Mouse (Mus musculus) intestine, embryonic 16.5 days (tissue): ENCODE data around the gene Sp3. TPM values are rescaled to one million over a fixed set of nuclear protein-coding genes. Genes with fewer than 3 reads are reported as not detected.

Experiments used
- ATAC-seq: fragments of 200-750 bp; cut with Nextera tagmentation; 2 replicates; pipeline ENCODE4 v1.8.0; 2017; ENCODE audit warnings: moderate TSS enrichment, moderate library complexity
- H3K27ac ChIP-seq: fragments of 300-500 bp; sonication (generic); 2 replicates; pipeline ENCODE4 v1.5.1; 2014; ENCODE audit warnings: mild to moderate bottlenecking, low read length
- H3K27me3 ChIP-seq: fragments of 300-500 bp; sonication (generic); replicated peaks from 2 replicates; pipeline ENCODE4 v1.6.1; 2014; ENCODE audit warnings: low read length, control low read depth, mixed read lengths; ENCODE audit not compliant: control insufficient read depth, insufficient read depth
- H3K36me3 ChIP-seq: fragments of 300-500 bp; sonication (generic); 2 replicates; pipeline ENCODE4 v1.6.1; 2014; ENCODE audit warnings: low read length, control low read depth; ENCODE audit not compliant: control insufficient read depth, insufficient read depth
- H3K4me1 ChIP-seq: fragments of 300-500 bp; sonication (generic); 2 replicates; pipeline ENCODE4 v1.6.1; 2014; ENCODE audit warnings: low read length, control low read depth, mixed read lengths; ENCODE audit not compliant: control insufficient read depth, insufficient read depth
- H3K4me2 ChIP-seq: fragments of 300-500 bp; sonication (generic); 2 replicates; pipeline ENCODE4 v1.6.1; 2014; ENCODE audit warnings: low read depth, low read length, control low read depth
- H3K4me3 ChIP-seq: fragments of 300-500 bp; sonication (generic); 2 replicates; pipeline ENCODE4 v1.5.1; 2014; ENCODE audit warnings: mild to moderate bottlenecking, low read length
- H3K9ac ChIP-seq: fragments of 300-500 bp; sonication (generic); 2 replicates; pipeline ENCODE4 v1.6.1; 2014; ENCODE audit warnings: low read depth, low read length
- H3K9me3 ChIP-seq: fragments of 300-500 bp; sonication (generic); 2 replicates; pipeline ENCODE4 v1.6.1; 2016; ENCODE audit warnings: low read length, control low read depth; ENCODE audit not compliant: control insufficient read depth
- WGBS: fragments of 180-500 bp; shearing (Covaris S2); extraction: QIAGEN DNeasy Blood & Tissue Kit; methylation state at CpG from one replicate; pipeline ENCODE4 v1.1.7; 2014; 5-methylcytosine and 5-hydroxymethylcytosine counted together
- polyA plus RNA-seq: library from polyadenylated mRNA; unstranded; fragments of >200 nt; fragmentation: Nextera tagmentation; extraction: Ambion mirVana; gene quantifications from 2 replicates; pipeline ENCODE4 v1.2.1, GENCODE M21; 2015

Sp3 gene
- polyA plus RNA-seq, 1 experiment from 2014 or later = 33.3 TPM

- no peak for ATAC-seq
- Histone ChIP-seq H3K27ac (no peak overlapping the region), H3K9ac (no peak overlapping the region), H3K4me1 (no peaks in the 10 kb centered on the region; the same call in 1 of the 2 replicates), H3K4me2 (no peak overlapping the region), H3K4me3 (no peak overlapping the region), H3K9me3 (no peaks in the 10 kb centered on the region), H3K27me3 (no peaks in the 10 kb centered on the region), H3K36me3 (peaks cover 9% of the 10 kb centered on the region; the same call in 1 of the 2 replicates)
- WGBS = 91% methylated on average over 4 of the region's 4 CpGs
Observed at GRCm38 (mm10) chr2:72970302-72970701, 9.9 kb downstream of the Sp3 start.

- no peak for ATAC-seq
- 94% methylated on average over 1 of the region's 1 CpGs for WGBS
- peaks cover 9% of the 10 kb centered on the region; the same call in 1 of the 2 replicates for H3K36me3 ChIP-seq
Observed at GRCm38 (mm10) chr2:72968536-72968935, 11.7 kb downstream of the Sp3 start.

GRCm38 (mm10) chr2:72965450-72965849, 14.8 kb downstream of the Sp3 start:
- no peak for ATAC-seq
- Histone ChIP-seq H3K9me3 (no peaks in the 10 kb centered on the region), H3K4me3 (no peak overlapping the region), H3K4me2 (no peak overlapping the region), H3K9ac (no peak overlapping the region), H3K27me3 (no peaks in the 10 kb centered on the region), H3K27ac (no peak overlapping the region), H3K36me3 (peaks cover 2% of the 10 kb centered on the region; the same call in 1 of the 2 replicates), H3K4me1 (no peaks in the 10 kb centered on the region)
- 89% methylated on average over 2 of the region's 2 CpGs for whole genome bisulfite sequencing

More at GRCm38 (mm10) chr2:72968536-72968935, 11.7 kb downstream of the Sp3 start:
- no peak overlapping the region for H3K27ac ChIP-seq
- no peaks in the 10 kb centered on the region for H3K9me3 ChIP-seq
- H3K27me3 ChIP-seq = no peaks in the 10 kb centered on the region
- H3K4me1 ChIP-seq = no peaks in the 10 kb centered on the region
- no peak overlapping the region for H3K4me2 ChIP-seq
- no peak overlapping the region for H3K9ac ChIP-seq
- H3K4me3 ChIP-seq = no peak overlapping the region

- H3K4me2 ChIP-seq = no peak overlapping the region
- no peak overlapping the region for H3K27ac ChIP-seq
- 97% methylated on average over 3 of the region's 3 CpGs for WGBS
- no peaks in the 10 kb centered on the region for H3K27me3 ChIP-seq
- no peaks in the 10 kb centered on the region for H3K4me1 ChIP-seq
- H3K4me3 ChIP-seq = no peak overlapping the region
- 0 out of 2 replicates have a peak, but pooled peaks cover 2% of the 10 kb centered on the region for H3K36me3 ChIP-seq
- no peak overlapping the region for H3K9ac ChIP-seq
- ATAC-seq = no peak
- no peaks in the 10 kb centered on the region for H3K9me3 ChIP-seq
Observed at GRCm38 (mm10) chr2:72956415-72956814, 23.8 kb downstream of the Sp3 start.

- Histone ChIP-seq H3K27ac (no peak overlapping the region), H3K9ac (no peak overlapping the region), H3K9me3 (no peaks in the 10 kb centered on the region), H3K4me3 (no peak overlapping the region), H3K27me3 (no peaks in the 10 kb centered on the region), H3K4me2 (no peak overlapping the region), H3K4me1 (no peaks in the 10 kb centered on the region), H3K36me3 (0 out of 2 replicates have a peak, but pooled peaks cover 2% of the 10 kb centered on the region)
- ATAC-seq = no peak
- 75% methylated on average over 3 of the region's 3 CpGs for WGBS
Observed at GRCm38 (mm10) chr2:72952979-72953378, 27.3 kb downstream of the Sp3 start.

GRCm38 (mm10) chr2:72935937-72936336, 44.3 kb downstream of the Sp3 start:
- WGBS = 32% methylated on average over 1 of the region's 1 CpGs
- H3K27me3 ChIP-seq = no peaks in the 10 kb centered on the region

GRCm38 (mm10) chr2:72932186-72932585, 48.1 kb downstream of the Sp3 start:
- H3K4me1 ChIP-seq = no peaks in the 10 kb centered on the region
- no peaks in the 10 kb centered on the region for H3K9me3 ChIP-seq
- H3K9ac ChIP-seq = no peak overlapping the region
- H3K27me3 ChIP-seq = no peaks in the 10 kb centered on the region
- H3K4me2 ChIP-seq = no peak overlapping the region
- no peaks in the 10 kb centered on the region for H3K36me3 ChIP-seq
- H3K27ac ChIP-seq = no peak overlapping the region
- no peak overlapping the region for H3K4me3 ChIP-seq
- ATAC-seq = no peak

More at GRCm38 (mm10) chr2:72935937-72936336, 44.3 kb downstream of the Sp3 start:
- ATAC-seq = no peak
- Histone ChIP-seq H3K36me3 (no peaks in the 10 kb centered on the region; the same call in 1 of the 2 replicates), H3K4me2 (no peak overlapping the region), H3K9me3 (no peaks in the 10 kb centered on the region), H3K27ac (no peak overlapping the region), H3K9ac (no peak overlapping the region), H3K4me3 (no peak overlapping the region), H3K4me1 (no peaks in the 10 kb centered on the region)

- Histone ChIP-seq H3K4me2 (no peak overlapping the region), H3K27ac (no peak overlapping the region), H3K27me3 (no peaks in the 10 kb centered on the region), H3K4me1 (no peaks in the 10 kb centered on the region), H3K4me3 (no peak overlapping the region), H3K9me3 (no peaks in the 10 kb centered on the region), H3K36me3 (no peaks in the 10 kb centered on the region), H3K9ac (no peak overlapping the region)
- WGBS = 86% methylated on average over 10 of the region's 10 CpGs
- no peak for ATAC-seq
Observed at GRCm38 (mm10) chr2:72924981-72925380, 55.3 kb downstream of the Sp3 start.

GRCm38 (mm10) chr2:72916170-72916569, 64.1 kb downstream of the Sp3 start:
- no peak for ATAC-seq

More at GRCm38 (mm10) chr2:72916170-72916569, 64.1 kb downstream of the Sp3 start:
- H3K4me2 ChIP-seq = no peak overlapping the region
- no peaks in the 10 kb centered on the region for H3K4me1 ChIP-seq
- no peaks in the 10 kb centered on the region for H3K27me3 ChIP-seq
- no peak overlapping the region for H3K27ac ChIP-seq
- H3K36me3 ChIP-seq = no peaks in the 10 kb centered on the region
- H3K9ac ChIP-seq = no peak overlapping the region
- WGBS = 63% methylated on average over 4 of the region's 4 CpGs
- no peak overlapping the region for H3K4me3 ChIP-seq
- no peaks in the 10 kb centered on the region for H3K9me3 ChIP-seq
